Mouse (Mus musculus) lung, postnatal 36 days (tissue): ENCODE data around the gene Cenpb.
A peak's percentile ranks its signal among the peaks of the same experiment; 100 is the strongest.

ENCODE experiments used
- DNase-seq: peaks from one replicate; pipeline ENCODE4 v3.0.0; 2022; ENCODE audit warnings: mixed read lengths

Gene Cenpb

DNA sequence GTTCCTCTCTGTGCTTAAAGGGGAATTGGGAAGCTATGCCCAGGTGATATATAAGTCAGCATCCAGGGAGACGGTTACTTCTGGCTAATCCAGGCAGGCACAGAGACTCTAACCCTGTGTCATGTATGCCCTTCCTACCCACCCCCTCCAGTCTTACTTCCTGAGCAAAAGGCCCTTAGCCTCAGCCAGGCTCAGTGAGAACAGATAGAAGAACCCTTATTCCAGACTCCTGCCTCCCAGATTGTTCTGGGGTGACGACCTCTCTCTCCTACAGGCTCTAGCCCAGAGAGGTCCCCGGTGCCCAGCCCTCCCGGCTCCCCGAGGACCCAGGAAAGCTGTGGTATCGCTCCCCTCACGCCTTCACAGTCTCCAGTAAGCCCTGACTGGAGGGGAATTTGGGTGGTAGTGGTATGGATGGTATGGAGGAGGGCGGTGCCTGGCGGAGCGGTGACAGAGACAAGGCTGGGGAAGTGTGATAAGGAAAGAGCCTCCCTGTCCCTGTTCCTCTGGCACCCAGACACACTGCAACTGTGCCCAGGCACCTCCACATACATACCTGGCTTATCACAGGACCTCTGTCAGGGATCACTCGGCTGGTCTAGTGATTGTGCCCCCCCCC is 44.2 kb downstream of the Cenpb start:
- no peak for DNase-seq

- DNase-seq = no peak
Observed at GRCm38 (mm10) chr2:131134826-131135400, 45.0 kb downstream of the Cenpb start.

- DNase-seq = peak; percentile 86
Observed at GRCm38 (mm10) chr2:131134381-131134780, 45.5 kb downstream of the Cenpb start.

- DNase-seq = no peak
Observed at GRCm38 (mm10) chr2:131132930-131133547, 46.8 kb downstream of the Cenpb start, which contains the start of gene Gm11037. Gene Gm11037 (plus strand): TSS chr2:131133497.

DNA sequence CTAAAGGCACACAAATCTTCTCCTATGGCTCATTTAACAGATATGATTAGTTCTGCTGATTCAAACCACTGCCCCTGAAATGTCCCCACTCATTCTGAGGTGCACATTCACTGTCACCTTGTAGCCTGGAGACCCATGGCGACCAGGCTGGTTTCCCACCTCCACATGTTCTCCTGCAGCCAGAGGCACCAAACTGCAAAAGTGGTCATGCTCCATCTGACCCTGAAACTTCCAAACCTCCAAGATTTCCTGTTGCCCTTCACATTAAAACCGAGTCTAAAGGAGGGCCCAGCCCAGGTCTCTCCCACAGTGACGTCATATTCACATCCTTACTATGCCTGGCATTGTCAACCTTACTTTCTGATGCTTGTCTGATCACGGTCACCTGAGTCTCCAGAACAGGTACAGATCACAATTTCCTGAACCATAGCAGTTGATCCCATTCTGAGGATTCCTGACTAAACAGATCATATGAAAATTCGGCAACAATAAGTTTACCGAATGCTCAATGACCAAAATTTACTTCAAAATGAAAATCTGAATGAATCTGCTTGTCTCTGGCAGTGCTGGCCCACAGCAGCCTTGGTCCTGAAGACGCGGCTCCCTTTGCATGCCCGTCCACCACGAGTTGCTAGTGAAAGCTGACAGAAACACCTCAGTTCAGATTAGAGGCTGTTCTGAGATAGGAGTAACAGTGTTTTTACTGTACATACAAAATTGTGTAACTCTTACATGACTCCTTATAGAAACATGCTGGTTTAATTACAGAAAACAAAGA is 47.6 kb downstream of the Cenpb start:
- no peak for DNase-seq

GRCm38 (mm10) chr2:131130849-131131248 is 49.0 kb downstream of the Cenpb start:
- DNase-seq = no peak

GRCm38 (mm10) chr2:131129836-131130235 is 50.0 kb downstream of the Cenpb start:
- peak; percentile 74 for DNase-seq

GRCm38 (mm10) chr2:131128636-131129157 is 51.2 kb downstream of the Cenpb start:
- DNase-seq = no peak

GRCm38 (mm10) chr2:131128211-131128610 is 51.7 kb downstream of the Cenpb start:
- peak; percentile 72 for DNase-seq

DNA sequence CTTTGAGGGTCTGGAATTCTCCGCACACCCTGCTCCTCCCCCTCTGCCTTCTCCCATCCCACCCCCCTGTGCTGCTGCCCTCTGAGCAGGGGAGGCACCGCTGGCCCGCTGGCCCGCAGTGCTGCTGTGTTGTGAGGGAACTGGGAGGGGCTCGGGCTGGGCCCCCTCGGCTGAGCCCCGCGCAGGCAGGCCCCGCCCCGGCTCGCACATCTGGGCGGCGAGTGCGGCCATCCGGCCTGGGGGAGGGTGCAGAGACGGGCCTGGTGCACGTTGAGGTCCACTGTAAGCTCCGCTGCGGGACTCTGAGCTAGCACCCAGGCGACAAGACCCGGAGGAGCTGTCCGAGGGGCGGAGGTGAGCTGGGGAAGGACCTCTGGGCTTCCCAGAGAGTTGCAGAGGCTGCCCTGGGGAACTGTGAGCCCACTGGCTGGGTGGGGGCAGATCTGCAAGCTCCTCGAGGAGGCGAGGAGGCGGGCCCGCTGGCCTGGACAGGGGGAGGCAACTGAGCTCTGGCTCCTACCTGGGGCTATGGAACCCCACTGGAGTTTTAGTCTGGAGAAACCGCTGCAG is 52.6 kb downstream of the Cenpb start, which contains the start of gene Hspa12b:
Gene Hspa12b, plus strand, starts transcription at position 120 of the 570 bp plus-strand sequence.
- DNase-seq = peak; percentile 75

DNA sequence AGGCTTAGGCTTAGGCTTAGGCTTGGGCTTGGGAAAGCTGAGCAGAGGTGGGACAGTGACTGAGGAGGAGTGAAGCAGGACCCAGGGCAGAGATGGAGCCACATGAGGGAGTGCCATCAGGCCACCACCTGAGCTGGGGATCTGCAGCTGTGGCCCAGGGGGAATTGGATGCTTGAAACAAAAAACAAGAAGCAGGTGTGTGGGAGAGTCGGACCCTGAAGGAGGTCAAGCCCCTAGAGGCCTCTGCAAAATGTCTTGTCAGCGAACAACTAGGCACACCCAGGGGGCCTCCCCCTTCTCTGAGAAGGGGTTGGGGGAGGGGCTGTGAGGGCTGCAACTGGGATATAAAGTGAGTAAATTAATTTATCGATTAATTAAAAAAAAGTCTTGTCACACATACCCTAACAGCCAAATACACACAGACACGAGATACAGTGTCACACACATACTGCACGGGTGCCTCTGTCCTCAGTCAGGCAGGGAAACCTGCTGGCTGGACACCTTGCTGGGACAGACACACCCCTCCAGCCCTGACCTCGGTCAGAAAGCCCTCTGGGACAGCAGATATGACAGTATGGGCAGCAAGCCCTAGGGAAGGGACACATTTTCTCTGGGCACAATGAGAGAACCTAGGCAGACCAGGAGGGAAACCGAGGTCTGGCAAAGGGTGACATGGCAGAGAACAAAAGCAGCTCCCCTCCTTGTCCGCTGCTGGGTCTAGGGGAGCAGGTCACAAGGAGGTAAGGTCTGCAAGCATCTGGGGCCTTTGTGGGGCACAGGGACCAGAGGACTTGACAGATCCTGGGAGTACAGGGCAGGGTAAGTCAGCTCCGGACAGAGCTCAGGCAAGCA is 53.7 kb downstream of the Cenpb start:
- DNase-seq = no peak
